Mouse (Mus musculus): Measurements from ENCODE around the gene Arhgef17. TPM values are rescaled to one million over a fixed set of nuclear protein-coding genes. Genes with fewer than 3 reads are reported as not detected.

The Arhgef17 gene
- polyA plus RNA-seq (2017; shearing (Covaris generic)), result under 1 TPM; 0.29 to 0.73 TPM

DNA sequence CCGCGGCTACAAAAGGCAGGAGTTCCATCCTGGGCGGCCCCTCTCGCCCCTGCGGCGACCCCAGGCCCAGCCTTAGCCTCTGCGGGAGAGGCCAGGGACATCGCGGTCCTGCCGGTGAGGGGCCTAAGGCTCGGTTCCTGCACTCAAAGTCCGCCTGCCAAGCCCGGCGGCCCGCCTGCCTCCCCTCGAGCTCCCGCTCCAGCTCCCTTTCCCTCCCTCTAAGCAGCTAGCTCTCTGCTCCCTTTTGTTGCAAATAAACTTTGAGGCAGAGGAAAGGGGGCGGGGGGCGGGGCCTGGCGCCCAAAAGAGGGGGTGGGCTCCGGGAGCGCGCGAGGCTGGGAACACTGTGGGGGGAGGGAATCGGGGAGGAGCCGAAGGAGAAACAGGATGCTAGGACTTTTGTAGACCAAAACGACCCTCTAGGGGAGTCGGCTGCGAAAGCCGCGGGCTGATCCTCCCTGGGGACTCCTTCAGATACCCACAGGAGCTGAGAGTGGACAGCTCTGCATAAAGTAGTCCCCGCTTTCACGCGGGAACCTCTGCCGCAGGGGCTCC lies at the start of gene Arhgef17:
Gene Arhgef17, minus strand, starts transcription at position 182 of the 555 bp plus-strand sequence.

DNA sequence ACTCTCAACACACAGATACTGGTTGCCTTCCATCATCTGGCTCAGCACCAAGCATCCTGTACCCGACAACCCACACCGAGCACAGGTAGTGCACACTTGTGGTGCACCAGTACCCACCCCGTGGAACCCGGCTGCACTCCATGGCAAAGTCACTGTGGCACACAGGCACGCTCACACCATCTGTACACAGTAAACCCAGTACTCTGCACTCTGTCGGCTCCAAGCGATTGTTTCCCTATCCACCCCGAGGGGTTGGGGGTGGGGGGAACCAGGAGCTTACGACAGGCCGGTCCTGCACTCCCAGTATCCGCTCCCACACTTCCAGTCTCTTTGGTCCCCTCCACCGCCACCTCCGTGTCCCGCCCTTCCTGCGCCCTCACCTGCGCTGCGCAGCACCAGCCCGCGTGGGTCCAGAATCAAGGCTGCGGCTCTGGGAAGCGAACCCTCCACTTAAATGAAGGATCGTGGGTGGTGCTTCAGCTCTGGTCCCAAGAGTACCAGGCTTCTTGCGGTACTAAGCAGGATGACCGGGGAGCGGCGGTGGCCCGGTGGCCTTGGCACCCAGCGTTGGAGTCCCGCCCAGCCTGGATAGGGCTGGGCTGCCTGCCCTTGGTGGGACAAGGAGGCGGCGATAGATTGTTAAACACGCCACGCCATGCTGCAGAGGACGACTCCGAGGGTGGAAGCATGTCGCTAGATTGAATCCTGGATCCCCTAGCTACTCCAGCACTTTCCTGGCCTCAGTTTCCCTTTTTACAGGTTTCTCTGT lies 42.4 kb upstream of the Arhgef17 start, which contains the start of gene P2ry6:
Gene P2ry6, minus strand, starts transcription at position 515 of the 769 bp plus-strand sequence.

DNA sequence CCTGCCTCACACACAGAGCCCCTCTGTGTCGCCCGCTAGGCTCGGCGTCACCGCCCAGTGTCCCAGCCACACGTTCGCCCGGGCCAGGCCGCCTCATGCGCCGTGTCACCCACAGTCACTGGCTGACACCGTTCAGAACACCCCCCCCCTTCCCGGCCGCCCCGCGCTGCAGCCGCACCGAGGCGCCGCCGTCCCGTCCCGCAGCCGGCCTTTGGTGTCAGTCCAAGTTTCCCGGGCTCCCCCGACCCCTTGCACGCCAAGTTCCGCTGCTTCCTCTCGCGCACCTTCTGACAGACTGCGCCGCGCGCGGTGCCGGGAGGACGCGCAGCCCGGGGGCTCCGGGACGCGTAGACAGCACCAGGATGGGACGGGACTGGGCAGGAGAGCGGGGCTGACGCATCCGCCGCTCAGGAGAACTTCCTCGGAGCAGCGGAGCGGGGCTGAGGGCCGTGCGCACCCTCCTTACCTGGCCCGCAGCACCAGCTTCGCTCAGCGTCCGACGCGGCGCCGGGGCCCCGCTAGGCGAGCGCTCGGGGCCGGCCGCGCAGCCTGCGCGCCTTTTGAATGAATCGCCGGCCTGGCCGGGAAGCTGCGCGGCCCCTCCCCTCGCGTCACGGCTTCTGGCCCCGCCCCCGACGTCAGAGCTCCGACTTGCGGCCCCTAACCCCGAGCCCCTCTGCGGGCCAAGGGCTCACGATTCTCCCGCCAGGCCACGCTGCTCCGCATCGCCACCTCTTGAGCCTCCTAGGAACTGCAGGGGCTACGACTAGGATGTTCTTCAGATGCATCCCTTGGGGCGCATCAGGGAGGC lies 68.9 kb downstream of the Arhgef17 start, which contains the start of gene Relt:
Gene Relt, minus strand, starts transcription at position 619 of the 811 bp plus-strand sequence.

Other genes starting within 250 kb of the Arhgef17 start
- gene Fam168a, start 225.5 kb downstream of the Arhgef17 start, polyA plus RNA-seq (2017; shearing (Covaris generic)), result 10 to 100 TPM; 16.8 to 25.5 TPM
- gene Relt, start 68.7 kb downstream of the Arhgef17 start, polyA plus RNA-seq (2017; shearing (Covaris generic)), result 10 to 100 TPM; 23.8 to 33.8 TPM
- gene P2ry6, start 42.5 kb upstream of the Arhgef17 start, polyA plus RNA-seq (2017; shearing (Covaris generic)), result 1 to 10 TPM in 1 of 2 experiments, under 1 TPM in 1; 0.23 to 1.4 TPM
- gene P2ry2, start 80.8 kb upstream of the Arhgef17 start, polyA plus RNA-seq (2017; shearing (Covaris generic)), result under 1 TPM in 1 of 2 experiments, not detected in 1; 0.16 TPM
- gene Fchsd2, start 160.8 kb upstream of the Arhgef17 start, polyA plus RNA-seq (2017; shearing (Covaris generic)), result 10 to 100 TPM; 30.3 to 37.8 TPM

Data from inflammation-experienced regulatory T-cells (primary cell).